Mouse (Mus musculus) c-Kit-positive CD71-negative TER-119-negative erythroid progenitor cells, embryonic 14.5 days (primary cell): ENCODE data around the gene Cracr2a.

Experiments used
- DNase-seq: peaks from one replicate; pipeline ENCODE4 v3.0.0-alpha.2; 2013; ENCODE audit warnings: low read depth

Cracr2a gene

DNA sequence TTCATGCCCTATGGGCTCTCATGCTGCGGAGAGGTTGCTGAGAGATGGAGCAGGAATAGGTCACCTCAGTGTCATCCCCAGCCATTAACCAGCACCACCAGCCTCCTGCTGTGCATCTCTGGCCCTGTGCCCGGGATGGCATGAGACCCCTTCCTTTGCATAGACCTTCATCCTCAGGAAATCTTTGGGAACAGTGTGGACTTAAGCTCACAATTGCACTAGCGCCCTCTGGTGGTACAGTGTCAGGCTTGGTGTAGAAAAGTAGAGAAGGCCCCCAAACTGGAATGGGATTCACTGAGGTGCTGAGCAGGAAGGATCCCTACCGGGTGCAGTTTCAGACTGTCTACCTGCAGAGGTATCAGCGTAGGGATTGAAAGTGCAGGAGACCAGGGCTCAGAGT is 64.0 kb downstream of the Cracr2a start:
- peak; percentile 61 for DNase-seq

DNA sequence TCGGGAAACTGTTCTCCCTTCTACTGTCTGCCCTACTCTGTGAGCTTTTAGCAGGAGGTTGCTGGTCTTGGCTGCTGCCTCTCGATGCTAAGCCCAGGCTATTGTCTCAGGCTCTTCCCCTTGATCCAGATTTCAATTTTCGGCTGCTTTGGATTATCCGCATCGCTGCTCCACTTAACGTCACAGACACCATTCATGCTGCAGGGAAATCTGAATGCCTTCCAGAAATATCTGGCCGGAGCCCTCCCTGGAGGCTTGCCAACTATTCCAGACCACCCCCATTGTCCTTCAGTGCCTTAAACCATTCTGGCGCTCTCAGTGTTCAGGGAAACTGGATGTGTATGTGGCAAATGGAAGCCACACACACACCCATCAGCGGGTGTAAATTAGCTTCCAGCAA is 66.3 kb downstream of the Cracr2a start:
- no peak for DNase-seq

DNA sequence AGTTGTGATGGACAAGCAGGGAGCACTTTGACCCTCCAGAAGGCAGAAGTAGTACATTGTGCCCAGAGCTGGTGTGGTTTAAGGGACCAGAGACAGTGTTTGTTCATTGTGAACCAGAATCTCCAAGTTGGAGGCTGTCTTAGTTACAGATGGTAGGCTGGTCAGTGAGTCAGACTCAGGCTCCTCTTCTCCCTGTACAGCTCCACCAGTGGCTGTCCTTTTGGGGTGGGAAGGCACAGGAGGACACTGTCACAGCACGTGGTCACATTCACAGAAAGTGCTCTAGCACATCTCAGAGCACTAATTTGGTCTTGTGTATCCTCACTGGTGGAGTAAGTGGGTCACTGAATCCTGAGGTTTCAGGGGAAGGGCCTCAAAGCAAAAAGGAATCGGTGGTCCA is 68.1 kb downstream of the Cracr2a start:
- no peak for DNase-seq

DNA sequence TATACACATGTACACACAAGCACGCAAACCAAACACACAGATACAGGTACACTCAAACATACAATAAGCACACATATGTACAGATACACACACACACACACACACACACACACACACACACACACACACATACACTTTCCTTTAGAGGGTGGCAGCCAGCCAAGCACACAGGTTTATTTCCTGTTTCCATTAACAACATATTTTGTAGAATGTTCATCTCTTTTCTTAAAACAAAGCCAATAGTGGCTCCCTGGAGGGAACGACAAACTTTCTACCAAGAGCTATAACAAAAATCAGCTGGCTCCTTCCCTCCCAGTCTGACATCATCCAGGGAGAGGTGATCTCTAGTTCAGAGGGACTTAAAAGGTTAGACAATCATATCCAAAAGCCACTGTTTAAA is 73.7 kb downstream of the Cracr2a start:
- no peak for DNase-seq

DNA sequence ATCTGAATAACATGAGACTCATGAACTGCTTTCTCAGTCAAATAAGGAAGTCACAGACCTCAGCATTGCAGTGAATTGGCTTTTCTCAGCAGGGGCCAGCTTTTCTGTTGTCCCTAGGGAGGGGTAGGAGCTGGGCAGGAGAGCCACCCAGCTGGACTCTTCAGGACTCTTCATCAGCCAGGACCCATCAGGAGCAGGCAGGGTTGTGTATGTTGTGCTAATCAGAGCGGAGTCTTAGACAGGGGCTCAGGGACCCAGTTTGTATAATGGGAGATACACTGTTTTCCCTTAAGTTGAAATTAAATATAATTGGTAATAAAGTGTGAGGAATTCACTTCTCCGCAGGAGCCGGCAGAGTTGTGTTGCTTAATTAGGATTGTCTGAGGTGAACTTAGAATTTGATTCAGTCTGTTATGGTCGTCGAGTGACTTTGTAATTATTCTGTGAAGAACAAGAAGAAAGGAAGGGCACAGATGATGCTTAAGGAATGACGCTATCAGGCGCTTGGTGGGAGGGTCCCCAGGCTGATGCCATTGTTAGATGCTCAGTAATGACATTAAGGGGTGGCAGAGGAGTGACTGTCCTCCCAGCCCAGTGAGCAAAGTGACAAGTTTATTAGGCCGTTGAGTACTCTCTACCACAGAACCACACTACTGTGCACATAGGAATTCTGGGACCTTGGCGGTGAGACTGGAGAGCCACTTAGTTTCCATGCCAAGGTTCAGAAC is 74.5 kb downstream of the Cracr2a start:
- DNase-seq = no peak

DNA sequence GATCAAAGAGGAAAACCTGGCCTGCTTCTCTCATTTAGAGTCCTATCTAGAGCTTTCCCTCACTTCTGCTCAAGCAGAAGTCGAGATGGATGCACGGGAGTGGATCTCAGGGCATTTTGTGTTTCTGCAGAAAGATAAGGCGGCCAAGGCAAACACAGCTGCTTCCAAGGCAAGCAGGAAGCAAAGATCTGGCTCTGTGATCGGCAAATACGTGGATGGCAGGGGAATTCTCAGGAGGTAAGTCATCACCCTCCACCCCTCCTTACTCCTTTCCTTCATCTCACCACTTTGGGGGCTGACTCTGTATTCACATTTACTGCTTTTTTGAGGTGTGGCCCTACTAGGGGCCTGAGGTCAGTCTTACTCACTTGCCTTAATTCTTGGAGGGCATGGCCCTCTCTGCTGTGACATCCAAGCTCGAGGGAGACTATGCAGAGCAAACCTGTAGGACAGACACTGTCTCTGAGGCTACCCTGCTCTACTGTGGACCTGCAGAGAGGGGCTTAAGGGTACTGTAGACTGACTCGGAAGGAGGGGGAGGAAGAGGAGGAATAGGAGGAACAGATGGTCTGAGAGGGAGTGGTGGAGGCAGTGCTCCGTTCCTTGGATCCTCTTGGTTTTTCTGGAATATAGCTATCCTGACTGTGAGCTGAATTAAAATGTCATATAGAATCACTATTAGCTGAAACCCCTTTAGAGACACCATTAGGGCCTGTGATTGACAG is 80.1 kb downstream of the Cracr2a start:
- DNase-seq = no peak

DNA sequence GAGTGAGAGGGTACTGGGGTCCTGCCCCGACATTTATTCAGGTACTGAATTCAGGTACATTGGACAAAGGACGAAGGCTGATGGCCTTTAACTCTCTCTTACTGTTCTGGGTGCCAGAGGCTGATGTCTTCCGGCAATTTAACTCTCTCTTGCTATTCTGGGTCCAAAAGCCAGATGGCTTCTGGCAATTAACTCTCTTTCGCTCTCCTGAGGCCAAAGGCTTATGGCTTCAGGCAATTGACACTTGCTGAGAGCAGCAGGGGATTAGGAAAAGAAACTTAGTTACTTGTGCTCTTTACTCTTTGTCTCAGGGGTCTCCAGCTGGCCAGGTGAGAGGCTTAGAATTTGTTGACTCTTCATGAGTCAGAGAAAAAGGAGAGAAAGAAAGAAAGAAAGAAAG is 94.8 kb downstream of the Cracr2a start:
- DNase-seq = no peak

DNA sequence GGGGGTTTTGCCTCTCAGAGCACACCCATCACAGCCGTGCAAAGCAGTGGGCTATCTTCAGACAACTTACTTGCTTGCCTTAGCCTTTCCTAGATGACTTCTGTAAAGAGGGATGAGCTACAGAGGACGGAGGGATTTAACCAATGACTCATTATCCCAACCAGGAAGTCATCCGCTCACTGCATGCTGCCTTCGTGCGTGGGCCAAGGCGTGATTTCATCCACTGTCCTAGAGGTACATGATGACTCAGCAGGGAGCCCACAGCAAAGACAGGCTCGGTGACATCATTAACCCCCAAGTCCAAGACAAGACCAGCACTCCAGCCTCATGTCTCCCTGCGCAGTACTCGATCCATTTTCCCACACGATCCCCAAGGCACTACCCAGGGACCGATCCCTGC is 96.0 kb downstream of the Cracr2a start:
- DNase-seq = no peak

DNA sequence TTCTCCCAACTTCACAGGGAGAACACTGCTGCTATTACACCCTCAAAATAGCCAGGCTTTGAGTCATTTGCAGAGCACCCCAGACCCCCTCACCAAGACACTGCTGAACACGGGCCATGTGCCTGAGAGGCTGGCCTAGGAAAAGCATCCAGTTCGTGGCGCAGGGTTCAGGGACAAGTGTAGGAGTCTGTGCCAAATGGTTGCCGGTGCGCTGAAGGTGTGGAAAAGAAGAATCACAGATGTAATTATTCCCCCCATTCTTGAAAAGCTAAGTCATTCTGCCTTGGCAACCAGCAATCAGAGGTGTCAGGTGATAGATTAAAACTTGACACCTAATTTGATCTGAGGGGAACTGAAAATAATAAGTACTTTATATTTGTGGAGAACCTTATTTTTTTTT is 98.3 kb downstream of the Cracr2a start:
- DNase-seq = no peak

DNA sequence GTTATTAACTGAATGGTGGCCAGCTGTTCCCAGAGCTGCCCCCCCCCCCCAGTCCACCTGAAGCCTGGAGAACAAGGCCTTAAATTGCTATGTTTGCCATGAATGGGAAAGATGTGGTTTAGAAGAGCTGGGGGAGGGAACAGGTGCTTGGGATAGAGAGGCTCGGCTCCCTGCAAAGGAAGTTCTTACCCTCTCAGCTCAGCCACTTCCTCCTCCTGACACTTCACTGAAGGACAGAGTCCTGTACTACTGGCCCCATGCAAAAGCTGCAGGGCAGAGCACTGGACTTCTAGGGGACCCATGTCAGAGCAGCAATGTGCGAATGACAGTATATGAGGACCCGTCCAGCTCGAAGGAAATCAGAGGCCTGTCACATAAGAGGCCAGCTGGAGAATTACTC is 98.8 kb downstream of the Cracr2a start:
- DNase-seq = no peak

DNA sequence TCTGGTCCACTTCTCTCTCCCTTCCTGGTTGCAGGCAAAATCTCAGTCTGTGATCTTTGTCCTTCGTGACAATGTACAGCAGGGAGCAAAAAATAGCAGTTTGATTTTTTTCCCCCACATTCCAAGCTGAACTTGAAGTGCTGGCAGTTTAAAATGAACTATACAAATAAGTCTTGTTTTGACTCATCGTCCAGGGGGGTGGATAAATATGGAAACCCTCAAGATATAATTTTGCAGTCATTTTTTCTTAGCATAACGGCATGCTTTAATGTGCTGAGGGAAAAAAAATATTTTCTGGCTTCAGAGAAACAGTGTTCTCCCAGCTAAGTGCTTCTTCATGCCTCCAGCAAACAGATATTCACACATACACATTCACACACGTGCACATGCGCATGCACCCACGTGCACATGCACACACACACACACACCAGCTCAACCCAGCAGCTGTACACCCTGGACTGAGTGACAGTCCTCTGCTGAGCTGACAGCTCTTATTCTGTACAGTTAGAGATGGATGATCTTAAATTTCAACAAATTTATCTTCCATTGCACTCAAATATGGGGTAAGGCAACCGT is 100.7 kb downstream of the Cracr2a start:
- no peak for DNase-seq

DNA sequence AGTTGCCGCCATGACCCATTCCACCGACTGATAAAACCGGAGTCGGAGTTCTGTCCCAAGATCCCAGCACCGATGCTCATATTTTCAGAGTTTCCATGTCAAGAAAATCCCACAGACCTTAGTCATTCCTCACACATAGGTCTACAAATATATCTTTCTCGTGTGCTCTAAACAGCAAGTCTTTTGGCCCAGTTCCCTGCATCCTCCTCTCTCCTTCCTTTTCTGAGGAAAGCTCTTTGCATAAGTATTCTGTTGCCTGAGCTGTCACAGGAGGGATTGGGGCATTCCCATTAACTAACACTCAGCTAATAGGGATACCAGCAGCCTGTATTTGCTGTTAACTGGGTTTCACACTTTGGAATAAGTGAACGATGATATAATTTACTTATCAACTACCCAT is 102.1 kb downstream of the Cracr2a start:
- DNase-seq = no peak

DNA sequence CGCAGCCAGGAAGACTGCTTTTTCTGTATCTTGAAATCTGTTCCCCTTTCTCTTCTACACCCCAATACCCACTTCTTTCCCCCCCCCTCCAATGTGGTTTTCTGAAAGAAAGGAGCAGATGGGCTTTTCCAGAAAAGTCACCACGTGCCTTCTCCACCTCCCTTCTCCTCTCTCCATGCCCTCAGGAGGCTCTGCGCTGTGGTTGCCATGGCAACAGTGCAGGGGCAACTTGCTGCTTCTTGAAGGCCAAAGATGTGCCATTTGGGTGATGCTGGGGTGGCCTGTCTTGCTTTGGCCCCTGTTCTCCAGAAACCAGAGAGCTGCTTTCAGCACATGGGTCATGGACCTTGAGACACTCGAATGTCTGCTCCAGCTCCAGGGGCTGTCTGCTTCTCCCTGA is 108.2 kb downstream of the Cracr2a start:
- no peak for DNase-seq

DNA sequence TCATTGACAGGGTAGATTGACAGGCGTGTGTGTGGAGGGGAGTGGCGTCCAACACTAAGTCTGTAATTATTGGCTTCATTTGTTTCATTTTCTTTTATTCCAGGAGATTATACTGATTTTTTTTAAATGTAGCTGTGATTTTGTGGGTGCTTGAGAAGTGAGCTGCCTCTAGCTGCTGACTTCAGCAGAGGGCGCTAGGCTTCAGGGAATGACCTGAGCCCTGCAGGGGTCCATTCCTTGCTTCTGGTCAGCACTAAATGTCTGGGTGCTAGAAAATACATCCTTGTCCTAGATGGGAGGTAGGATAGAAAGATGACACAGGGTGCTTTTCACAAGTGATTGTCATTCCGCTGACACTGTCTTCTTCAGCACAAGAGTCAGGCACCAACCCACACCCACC is 108.9 kb downstream of the Cracr2a start:
- DNase-seq = no peak

DNA sequence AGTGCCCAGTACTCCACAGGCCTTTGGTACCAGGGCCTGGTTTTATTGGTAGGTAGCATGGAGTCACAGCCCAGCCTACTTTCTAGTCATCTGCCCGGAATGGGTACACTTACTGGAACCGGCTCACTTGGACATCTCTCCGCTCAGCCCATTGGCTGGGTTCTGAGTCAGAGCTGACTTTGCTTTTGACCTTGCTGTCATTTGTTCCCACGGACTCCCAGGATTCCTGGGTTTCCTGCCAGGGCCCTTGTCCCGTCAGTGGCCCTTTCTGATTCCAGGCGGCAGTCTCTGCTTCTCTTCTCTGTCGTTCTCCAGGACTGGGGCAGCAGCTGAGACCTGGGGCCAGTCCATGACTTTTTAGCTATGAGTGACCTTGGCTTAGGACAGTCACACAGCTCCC is 110.9 kb downstream of the Cracr2a start:
- DNase-seq = no peak

DNA sequence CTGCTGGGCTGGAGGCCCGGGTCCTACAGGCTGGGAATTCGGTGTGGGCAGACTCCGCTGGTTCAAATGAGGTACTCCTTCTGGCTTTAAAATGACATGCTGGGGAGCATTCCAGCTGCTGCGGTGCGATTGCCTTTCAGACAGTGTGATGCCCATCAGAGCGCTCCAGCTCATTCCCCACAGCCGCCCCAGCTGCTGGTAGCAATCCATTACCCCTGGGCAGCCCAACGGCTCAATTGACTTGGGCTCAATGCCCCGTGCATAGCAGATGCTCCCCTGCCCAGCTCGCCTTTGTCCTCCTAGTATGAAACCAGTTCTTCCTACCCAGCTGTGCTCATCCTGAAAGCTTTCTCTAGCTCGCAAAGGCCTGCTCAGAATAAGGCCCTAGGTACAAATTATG is 115.7 kb downstream of the Cracr2a start:
- DNase-seq = no peak

DNA sequence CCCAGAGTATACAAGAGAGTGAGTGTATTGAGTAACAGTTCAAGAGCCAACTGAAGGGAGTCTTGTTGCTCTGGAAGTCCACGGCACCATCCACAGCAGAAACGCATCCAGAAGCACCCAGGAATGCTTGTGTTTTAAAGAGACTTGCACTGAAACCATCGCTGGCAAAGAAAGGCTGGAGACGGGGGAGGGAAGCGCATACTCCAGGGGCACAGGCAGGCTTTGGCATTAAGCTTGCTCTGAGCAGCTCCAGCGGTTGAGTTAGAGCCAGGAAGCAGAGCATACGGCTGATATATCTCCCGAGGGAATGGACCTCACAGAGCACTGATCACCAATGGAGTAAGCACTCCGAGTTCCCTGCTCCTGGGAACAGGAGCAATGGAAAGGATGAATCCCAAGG is 117.2 kb downstream of the Cracr2a start:
- no peak for DNase-seq

DNA sequence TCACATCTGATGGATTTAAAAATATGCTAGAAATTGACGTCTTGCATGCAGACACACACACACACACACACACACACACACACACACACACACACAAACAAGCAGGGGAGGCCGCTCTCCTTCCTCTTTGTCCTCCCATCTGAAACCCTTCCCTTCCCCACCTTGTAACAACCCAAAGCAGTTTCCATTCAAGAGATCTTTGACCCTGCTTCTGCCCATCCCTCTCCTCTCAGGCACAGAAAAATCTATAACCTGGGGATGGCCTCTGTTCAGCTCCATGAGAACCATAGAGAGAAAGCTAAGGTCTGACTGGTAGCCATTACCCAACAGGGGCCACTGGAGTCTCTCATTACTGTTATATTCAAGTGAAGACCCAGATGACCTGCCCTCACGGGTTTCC is 117.9 kb downstream of the Cracr2a start:
- no peak for DNase-seq

DNA sequence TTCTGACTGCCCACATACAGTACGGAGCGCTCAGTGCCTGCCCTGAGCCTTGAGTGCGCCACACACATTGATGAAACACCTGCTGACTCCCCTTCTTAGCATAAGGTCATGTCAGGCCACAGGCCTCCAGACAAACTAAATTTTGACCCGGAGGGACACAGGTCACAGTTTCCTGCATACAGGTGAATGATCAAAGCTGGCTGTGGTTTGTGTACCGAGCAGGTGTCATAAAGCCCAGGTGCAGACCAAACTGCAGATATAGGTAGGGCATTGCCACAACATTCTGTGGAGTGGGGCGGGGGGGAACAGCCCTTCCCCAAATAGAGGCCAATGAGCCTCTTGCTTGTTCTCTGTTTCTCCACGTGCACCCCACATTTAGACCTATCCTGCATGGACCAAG is 119.6 kb downstream of the Cracr2a start:
- DNase-seq = no peak

DNA sequence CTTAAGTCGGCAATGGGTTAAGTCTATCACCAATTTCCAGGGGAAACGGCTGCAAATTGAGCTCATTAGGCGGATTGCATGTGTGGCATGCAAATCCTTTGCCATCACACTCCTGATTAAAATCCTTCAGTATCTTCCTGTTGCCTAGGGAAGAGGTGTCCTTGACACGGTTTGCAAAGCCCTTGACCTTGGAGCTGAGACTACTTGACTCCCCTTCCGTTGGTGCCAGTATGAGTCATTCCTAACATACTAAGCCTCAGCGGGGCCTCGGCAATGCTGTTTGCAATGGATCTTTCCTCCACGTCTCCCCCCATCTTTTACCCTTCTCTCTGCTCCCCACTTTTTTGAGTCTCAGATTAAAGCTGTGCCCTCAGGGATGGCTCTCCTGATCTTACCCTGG is 122.4 kb downstream of the Cracr2a start:
- no peak for DNase-seq

DNA sequence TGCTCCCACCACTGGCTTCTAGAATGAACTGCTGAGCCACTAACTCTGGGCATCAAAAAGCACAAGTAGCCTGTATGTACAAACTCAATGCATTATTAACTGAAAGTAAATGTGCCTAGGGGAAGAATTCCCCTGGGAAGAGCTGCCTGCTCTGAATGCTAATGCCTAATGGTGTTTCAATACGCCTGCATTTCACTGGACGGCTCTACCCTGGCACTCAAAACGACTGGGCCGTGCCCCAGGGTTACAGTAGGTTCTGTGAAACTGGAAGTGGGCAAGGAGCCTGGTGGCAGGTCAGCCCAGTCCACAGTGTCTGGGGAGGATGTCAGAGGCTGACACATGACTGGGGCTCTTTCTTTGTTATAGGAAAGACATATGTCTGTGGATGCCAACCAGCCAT is 123.8 kb downstream of the Cracr2a start:
- DNase-seq = no peak

DNA sequence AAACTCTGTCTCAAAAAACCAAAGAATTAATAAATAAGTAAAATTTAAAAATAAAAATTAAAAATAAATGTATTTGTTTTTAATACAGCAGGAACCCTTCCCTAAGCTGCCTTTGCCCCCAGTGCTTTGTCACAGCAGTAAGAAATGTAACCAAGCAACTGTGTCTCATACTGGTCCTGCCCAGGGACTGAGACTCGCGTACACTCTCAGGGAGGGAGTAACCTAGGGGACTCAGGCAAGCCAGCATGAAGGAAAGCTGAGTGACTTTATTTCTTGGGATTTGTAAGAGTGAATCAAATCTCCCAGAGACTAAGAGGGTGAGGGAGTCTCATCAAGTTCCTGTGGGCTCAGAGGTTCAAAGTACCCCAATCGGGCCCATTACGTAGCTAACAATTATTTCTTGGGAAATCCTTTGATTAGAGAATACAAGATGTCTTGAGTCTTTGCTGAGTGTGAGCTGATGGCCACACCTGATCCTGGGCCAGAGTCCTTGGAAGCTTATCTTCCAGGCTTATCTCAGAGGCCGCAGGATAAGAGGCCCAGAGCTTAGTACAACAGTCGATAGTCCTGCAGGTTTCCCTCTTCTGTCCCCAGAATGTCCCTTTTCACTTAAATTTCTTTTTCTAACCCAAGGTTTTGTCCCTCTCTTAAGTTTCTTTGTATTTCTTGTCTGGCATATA is 126.2 kb downstream of the Cracr2a start:
- no peak for DNase-seq

DNA sequence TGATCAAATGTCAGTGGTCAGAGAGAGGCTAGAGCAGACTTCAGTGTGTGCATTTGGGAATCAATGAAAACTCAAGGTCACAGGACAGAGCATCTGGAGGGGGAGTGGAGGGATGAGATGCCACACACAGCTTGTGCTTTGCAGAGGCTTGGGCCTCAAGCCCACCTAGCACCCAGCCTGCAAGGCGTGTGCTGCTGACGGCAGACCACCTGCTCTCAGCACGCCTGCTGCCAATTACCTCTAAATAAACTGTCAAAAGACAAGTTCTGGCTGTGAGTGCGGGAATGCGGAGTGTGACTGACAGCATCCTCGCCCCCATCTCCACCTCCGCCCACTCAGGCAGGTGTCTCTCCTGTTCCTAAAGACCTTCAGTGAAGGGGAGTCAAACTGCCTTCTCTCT is 131.2 kb downstream of the Cracr2a start:
- no peak for DNase-seq
